Mouse (Mus musculus): ENCODE measurements around the gene Lrp2.

Lrp2 gene

GRCm38 (mm10) chr2:69530126-69530525, 55.7 kb downstream of the Lrp2 start:
- no peak for DNase-seq (ENCODE audit: low spot score in 2 of 2)

GRCm38 (mm10) chr2:69520273-69520672, 65.6 kb downstream of the Lrp2 start:
- no peak for DNase-seq (ENCODE audit: low spot score in 2 of 2)

DNA sequence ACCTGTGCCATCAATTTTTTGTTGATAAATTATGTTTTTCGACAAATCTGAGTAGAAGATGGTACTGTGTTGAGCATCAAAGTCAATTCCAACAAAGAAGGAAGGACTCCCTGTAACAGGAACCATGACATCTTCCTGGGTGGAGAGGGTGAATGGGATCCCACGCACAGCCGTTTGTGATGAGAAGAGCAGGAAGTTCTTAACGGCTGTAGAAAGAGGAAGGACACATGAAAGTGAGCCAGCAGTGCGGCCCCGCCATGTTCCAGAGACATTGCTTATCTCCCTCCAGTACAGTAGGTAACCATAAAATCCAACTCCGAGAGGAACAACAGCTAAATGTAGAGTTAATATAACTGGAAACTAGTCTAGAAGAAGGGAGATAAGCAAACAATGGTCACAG, 67.6 kb downstream of the Lrp2 start:
- no peak for DNase-seq (ENCODE audit: low spot score in 2 of 2)

DNA sequence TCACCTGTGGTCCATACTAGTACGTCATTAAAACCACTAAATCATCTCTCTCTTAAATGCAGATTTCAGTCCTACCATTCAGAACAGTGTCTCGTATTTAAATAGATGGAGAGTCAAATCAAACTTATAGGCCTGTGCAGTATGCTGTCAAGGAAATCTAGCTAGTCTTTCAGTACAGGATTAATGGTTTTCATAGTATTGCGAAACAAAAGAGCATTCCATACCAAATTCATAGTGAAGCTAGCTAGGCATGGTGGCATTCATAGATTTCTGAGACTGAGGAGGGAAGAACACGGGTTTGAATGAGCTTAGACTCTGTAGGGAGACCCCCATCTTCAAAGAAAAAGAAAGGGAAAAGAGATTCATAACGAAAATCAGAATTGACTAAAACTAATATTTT, 74.1 kb downstream of the Lrp2 start:
- no peak for DNase-seq (ENCODE audit: low spot score in 2 of 2)

DNA sequence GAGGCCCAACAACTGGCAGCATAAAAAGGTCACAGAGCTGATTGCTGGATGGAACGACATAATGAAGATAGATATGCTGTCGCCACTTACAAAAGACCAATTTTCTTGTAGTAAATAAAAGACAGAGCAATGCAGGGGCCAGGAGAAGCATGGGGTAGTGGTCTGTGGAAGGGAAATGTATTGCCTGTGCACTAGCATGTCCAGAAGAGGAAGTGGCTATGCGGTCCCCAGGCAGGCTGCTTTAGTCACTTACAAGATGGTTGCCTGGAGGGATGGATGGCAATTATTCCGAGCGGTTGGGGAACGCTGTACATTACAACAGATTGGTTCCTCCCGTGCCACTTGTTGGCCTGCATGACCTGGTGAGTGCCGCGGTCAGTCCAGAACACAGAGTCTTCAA, 85.5 kb downstream of the Lrp2 start:
- DNase-seq (ENCODE audit: low spot score in 2 of 2), result no peak

- DNase-seq (ENCODE audit: low spot score in 2 of 2), result peak in 1 of 2 experiments; percentile 13
These were observed 92.7 kb downstream of the Lrp2 start for GRCm38 (mm10) chr2:69493130-69493529.

GRCm38 (mm10) chr2:69480965-69481364, 104.9 kb downstream of the Lrp2 start:
- no peak for DNase-seq (ENCODE audit: low spot score in 2 of 2)

GRCm38 (mm10) chr2:69479859-69480258, 106.0 kb downstream of the Lrp2 start:
- DNase-seq (ENCODE audit: low spot score in 2 of 2), result no peak

DNA sequence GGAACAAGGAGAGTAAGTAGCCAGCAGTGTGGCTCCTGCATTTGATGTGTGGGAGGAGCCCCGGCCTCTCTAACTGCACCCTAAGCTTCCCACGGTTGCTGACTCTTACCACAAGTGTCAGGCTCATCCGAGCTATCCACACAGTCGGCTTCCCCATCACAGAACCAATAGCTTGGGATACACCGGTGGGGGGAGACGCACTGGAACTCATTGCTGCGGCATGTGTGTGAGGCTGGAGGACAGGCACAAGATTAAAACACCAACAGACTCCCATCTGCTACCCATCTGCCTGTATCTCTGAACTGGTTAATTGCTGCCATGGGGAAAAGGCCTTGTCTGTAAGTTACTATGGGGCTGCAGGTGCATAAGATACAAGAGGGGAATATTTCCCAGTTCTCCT, 109.0 kb downstream of the Lrp2 start:
- no peak for DNase-seq (ENCODE audit: low spot score in 2 of 2)

DNA sequence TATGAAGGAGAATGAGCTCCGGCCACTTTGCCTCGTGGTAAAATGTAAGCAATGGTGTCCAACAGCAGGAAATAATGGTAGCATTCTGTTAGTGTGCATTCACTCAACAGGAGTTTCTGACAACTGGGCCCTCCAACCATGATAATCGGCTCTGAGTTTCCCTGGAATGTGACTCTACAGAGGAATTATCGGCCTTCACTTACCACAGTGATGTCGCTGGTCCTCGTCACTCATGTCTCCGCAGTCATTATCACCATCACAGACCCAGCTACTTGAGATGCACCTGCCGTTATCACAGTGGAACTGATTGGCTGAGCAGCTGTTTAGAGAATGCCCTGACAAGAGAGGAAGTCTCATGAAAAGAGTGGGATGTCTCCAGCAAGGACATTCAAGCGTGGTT, 110.7 kb downstream of the Lrp2 start:
- DNase-seq (ENCODE audit: low spot score in 2 of 2), result no peak

DNA sequence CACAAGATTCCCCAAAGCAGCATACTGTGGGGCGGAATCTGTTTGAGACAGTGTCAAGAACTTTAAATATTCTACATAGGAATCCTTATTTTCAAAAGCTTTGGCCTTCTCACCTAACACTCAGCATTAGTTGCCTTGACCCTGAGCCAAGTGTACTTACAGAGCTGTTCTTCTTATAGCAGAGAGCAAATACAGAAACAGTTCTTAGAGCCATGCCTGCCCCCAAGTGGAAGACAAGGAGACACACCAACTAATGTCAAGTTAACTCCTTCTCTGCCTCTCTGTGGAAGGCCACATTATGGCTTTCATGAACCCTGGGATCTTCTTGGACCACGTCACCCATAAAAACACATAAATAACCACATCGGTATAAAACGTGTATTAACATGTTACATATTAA, 114.0 kb downstream of the Lrp2 start:
- DNase-seq (ENCODE audit: low spot score in 2 of 2), result peak in 1 of 2 experiments; percentile 9

- no peak for DNase-seq (ENCODE audit: low spot score in 2 of 2)
These were observed 122.3 kb downstream of the Lrp2 start for GRCm38 (mm10) chr2:69463609-69464008.

- DNase-seq (ENCODE audit: low spot score in 2 of 2), result no peak
These were observed 126.4 kb downstream of the Lrp2 start for GRCm38 (mm10) chr2:69459481-69459880.

GRCm38 (mm10) chr2:69451128-69451527, 134.7 kb downstream of the Lrp2 start:
- DNase-seq (ENCODE audit: low spot score in 2 of 2), result peak; percentile 13 to 29

DNA sequence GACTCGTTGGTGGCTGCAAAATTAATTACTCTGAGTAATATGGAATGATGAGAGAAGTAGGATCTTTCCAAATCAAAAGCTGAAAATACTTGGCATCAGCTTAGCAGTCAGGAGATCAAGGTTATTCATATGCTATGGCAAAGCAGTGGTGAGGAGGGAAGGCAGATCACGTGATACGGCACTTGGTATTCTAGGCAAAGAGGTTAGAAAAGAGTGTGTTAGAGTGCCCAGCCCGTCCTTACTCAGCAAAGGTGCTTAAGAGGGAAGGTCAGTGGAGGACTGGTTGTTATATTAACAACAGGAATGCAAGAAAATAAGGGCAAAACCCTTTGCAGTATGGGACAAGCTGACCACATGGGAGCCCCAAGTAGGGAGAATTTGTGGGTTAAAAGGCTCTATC, 137.3 kb downstream of the Lrp2 start:
- DNase-seq (ENCODE audit: low spot score in 2 of 2), result no peak

- peak in 1 of 2 experiments; percentile 18 for DNase-seq (ENCODE audit: low spot score in 2 of 2)
These were observed 139.9 kb downstream of the Lrp2 start for GRCm38 (mm10) chr2:69445896-69446472.

DNA sequence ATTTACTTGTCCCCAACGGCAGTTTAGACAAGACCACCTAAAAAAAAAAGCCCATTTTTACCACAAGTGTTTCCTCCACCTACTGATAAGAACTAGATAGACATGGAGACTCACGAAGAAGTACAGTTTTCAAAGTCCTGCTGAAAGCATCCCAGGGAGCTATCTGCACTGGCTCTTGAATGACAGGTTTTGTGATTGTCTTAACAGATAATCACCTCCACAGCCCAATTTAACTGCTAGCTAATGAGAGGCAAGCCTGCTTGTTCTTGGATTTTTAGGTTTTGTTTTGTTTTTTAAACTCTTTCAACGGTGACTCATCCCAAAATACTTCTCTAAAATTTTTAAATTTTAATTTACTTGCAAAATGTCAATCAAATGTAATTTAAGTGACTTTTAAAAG, 144.2 kb downstream of the Lrp2 start:
- no peak for DNase-seq (ENCODE audit: low spot score in 2 of 2)

DNA sequence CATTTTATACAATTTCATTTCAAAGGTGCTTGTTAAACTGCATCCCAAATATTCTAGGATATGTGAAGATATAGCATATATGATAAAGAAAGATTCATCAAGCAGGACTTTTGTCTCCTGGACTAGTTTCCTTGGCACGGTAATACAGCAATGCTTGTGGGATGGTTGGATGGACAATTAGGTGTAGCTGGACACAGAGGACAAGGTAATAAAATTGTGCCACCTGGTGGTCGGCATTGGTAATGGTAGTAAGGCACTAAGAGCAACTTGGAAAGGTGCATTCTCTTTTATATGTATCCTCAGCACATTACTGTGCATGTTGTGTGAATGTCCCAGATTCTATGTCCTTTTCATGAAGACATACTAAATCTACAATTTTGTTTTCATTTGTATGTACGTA, 157.7 kb downstream of the Lrp2 start:
- DNase-seq (ENCODE audit: low spot score in 2 of 2), result peak; percentile 76 to 80

GRCm38 (mm10) chr2:69427141-69427540, 158.7 kb downstream of the Lrp2 start:
- no peak for DNase-seq (ENCODE audit: low spot score in 2 of 2)

GRCm38 (mm10) chr2:69426081-69426480, 159.8 kb downstream of the Lrp2 start:
- DNase-seq (ENCODE audit: low spot score in 2 of 2), result no peak

GRCm38 (mm10) chr2:69424829-69425228, 161.0 kb downstream of the Lrp2 start:
- DNase-seq (ENCODE audit: low spot score in 2 of 2), result no peak

DNA sequence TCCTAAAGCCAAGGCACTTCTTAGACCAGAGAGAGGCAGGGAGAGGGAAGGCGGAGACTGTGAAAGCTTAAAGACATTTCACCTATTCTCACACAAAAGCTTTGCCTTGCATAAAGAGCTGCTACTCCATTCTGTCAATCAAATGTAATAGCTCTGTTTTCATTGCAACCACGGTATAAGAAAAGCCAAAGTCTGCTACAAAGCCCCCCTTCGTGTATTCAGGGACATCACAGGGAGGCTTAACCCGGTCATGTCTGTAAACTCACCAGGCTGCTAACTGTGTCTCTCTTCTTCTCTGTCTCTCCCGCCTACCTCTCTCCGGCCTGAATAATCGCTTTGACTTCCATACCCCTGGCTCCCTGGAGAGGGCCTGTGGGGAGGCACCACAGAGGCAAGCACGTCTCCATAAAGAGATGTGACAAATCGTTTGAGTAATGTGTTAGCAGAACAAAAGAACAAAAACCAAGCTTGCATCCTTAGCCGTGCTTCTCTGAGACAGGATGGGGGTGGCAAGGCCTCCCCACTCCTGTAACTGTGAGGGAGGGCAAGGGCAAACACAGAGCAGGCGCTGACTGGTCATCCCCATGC, 167.5 kb downstream of the Lrp2 start:
- no peak for DNase-seq (ENCODE audit: low spot score in 2 of 2)

DNA sequence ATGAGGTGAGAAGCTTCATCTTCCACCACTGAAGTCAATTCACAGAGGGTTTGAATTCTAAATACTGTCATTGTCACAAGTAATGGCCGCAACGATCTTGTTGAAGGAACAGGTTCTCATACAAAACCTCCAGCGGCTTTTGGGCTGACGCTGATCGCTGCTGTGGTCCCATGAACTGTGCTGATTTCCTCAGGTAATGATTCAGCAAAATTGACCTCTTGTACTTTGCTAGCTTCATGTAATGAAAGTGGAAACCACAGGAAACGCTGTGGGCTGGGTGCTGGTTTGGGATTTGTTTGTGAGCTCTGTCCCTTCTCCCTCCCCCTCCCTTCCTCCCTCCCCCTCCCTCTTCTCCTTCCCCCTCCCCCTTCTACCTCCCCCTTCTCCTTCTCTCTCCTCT, 170.8 kb downstream of the Lrp2 start:
- DNase-seq (ENCODE audit: low spot score in 2 of 2), result no peak

- DNase-seq (ENCODE audit: low spot score in 2 of 2), result no peak
These were observed 171.3 kb downstream of the Lrp2 start for GRCm38 (mm10) chr2:69414539-69414938.
